Mouse (Mus musculus): ENCODE measurements at regions not wholly inside any gene's neighbourhood (a gene's known extent, or its start where the extent isn't known, plus 50 kb on each side); places are given as distances from the start of the nearest gene placed in this dataset.

GRCm38 (mm10) chr1:77663345-77663744 is 148.5 kb upstream of the Epha4 start:
- no peak for TF ChIP-seq EP300 (IDR thresholded peaks at IDR 0.05)
- TF ChIP-seq CTCF (IDR thresholded peaks at IDR 0.05): no peak

Data from lung, postnatal 0 days (tissue).